Comparison of ENCODE assay signal across 8 mouse cellular contexts in the genomic region with DNA sequence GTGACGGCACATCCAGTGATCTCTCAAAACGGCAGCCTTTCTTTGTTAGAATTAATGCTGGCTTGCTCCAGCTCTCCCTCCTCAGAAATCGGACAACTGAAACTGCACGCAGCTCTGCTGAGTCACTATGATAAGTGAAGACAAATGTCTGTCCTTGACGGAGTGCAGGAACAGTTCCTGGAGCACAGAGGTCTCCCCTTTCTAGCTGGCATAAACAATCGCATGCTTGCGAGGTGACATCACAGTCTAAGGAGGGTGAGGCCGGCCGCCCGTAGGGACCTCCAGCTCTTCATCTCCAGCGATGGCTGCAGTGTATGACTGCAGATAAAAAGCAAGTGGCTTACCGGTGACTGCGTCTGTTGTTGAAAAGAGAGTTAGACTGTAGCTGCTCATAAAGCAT. TPM values are rescaled to one million over a fixed set of nuclear protein-coding genes. Genes with fewer than 3 reads are reported as not detected.
DNase-seq lines count a peak whose midpoint lies in the region; ATAC-seq and TF ChIP-seq lines count a peak whose summit lies in the region.

No protein-coding gene starts in this region.

- DNase-seq in frontal cortex, postnatal 25 days (ENCODE audit: low spot score in 2 of 2): no peak
- peak; percentile 72 for DNase-seq in embryo, embryonic 10 days (ENCODE audit: low spot score)
- DNase-seq in liver, postnatal 0 days: peak; percentile 25
- DNase-seq in urinary bladder, adult 2 months (ENCODE audit: low spot score): peak; percentile 31
- no peak for DNase-seq in cerebellum, adult 11-12 months

- ATAC-seq in frontal cortex, adult (ENCODE audit: low TSS enrichment): peak; percentile 31; the same call in 1 of the 2 replicates
- peak; percentile 78 for ATAC-seq in heart, embryonic 14.5 days (ENCODE audit: insufficient number of reproducible peaks, insufficient read depth, low FRiP score, low read depth)
- peak; percentile 54; the same call in 1 of the 2 replicates for ATAC-seq in liver, postnatal 0 days
- ATAC-seq in megakaryocyte, adult 5-6 weeks (ENCODE audit: poor library complexity, severe bottlenecking): no peak

- peaks cover 6 to 20% of the 10 kb centered on the region in 2 experiments; a peak in 3 of 4 replicates for H3K4me1 ChIP-seq in heart, embryonic 14.5 days (ENCODE audit: control insufficient read depth in 2 of 2, insufficient read depth in 2 of 2, low read length in 2 of 2)
- no peaks in the 10 kb centered on the region for H3K4me1 ChIP-seq in liver, postnatal 0 days (ENCODE audit: insufficient read depth)

- H3K9me3 ChIP-seq in heart, embryonic 14.5 days (ENCODE audit: control insufficient read depth, low read length): no peaks in the 10 kb centered on the region
- no peaks in the 10 kb centered on the region for H3K9me3 ChIP-seq in liver, postnatal 0 days (ENCODE audit: low read length)

- TF ChIP-seq CTCF in liver, postnatal 0 days (IDR thresholded peaks at IDR 0.05; ENCODE audit: low read depth): no peak

- no peaks in the 10 kb centered on the region for H3K27me3 ChIP-seq in heart, embryonic 14.5 days (ENCODE audit: control insufficient read depth, insufficient read depth, low read length)
- H3K27me3 ChIP-seq in liver, postnatal 0 days (ENCODE audit: insufficient read depth, low read length): no peaks in the 10 kb centered on the region

- H3K36me3 ChIP-seq in heart, embryonic 14.5 days (ENCODE audit: control insufficient read depth, insufficient read depth, low read length): peaks cover 84% of the 10 kb centered on the region
- H3K36me3 ChIP-seq in liver, postnatal 0 days (replicated peaks; ENCODE audit: insufficient read depth, low read length): peaks cover 63% of the 10 kb centered on the region

- H3K4me3 ChIP-seq in heart, embryonic 14.5 days (ENCODE audit: control insufficient read depth in 1 of 2, insufficient read depth in 1 of 2, low read depth in 1 of 2, low read length in 2 of 2): no peak overlapping the region
- H3K4me3 ChIP-seq in liver, postnatal 0 days (ENCODE audit: low read depth, low read length): no peak overlapping the region

- H3K27ac ChIP-seq in heart, embryonic 14.5 days (replicated peaks in 1 of 2; ENCODE audit: control insufficient read depth in 1 of 2, insufficient read depth in 1 of 2, low read depth in 2 of 2, low read length in 2 of 2): peak overlapping the region; percentile 83 to 94
- H3K27ac ChIP-seq in liver, postnatal 0 days (ENCODE audit: low read depth): 0 out of 2 replicates have a peak overlapping the region, but pooled peaks have one; percentile 11

- TF ChIP-seq EP300 in liver, postnatal 0 days (IDR thresholded peaks at IDR 0.05; ENCODE audit: low read depth): peak; percentile 22; the same call in 1 of the 2 replicates

- H3K4me2 ChIP-seq in heart, embryonic 14.5 days (ENCODE audit: low read length): peak overlapping the region; percentile 48
- no peak overlapping the region for H3K4me2 ChIP-seq in liver, postnatal 0 days (ENCODE audit: low read depth, low read length)

- 2% methylated on average over 13 of the region's 13 CpGs for WGBS in heart, embryonic 14.5 days
- 61% methylated on average over 13 of the region's 13 CpGs for WGBS in liver, postnatal 0 days (ENCODE audit: insufficient replicate concordance)

- H3K9ac ChIP-seq in heart, embryonic 14.5 days (ENCODE audit: low read length): peak overlapping the region; percentile 47
- no peak overlapping the region for H3K9ac ChIP-seq in liver, postnatal 0 days (replicated peaks)

RNA-seq across cellular contexts. Expression of a gene that starts 31.0 kb away (rescaled TPM):
- 23.5 and 27.0 TPM in 2 replicates for polyA plus RNA-seq in heart, embryonic 14.5 days (2014; fragmentation: Nextera tagmentation; extraction: Ambion mirVana)
- polyA plus RNA-seq in liver, postnatal 0 days (2015; fragmentation: Nextera tagmentation; extraction: Ambion mirVana): 16.9 and 17.5 TPM in 2 replicates
- polyA plus RNA-seq in urinary bladder, adult 2 months (2012; rRNA removed): 8.1 and 8.9 TPM in 2 replicates
- total RNA-seq in megakaryocyte, adult 5-6 weeks (2015): 13.7 and 21.6 TPM in 2 replicates
- total RNA-seq in megakaryocyte, adult 5-6 weeks (2017): 13.4 and 16.2 TPM in 2 replicates

RNA-seq across cellular contexts. Expression of a gene that starts 34.8 kb away (rescaled TPM):
- polyA plus RNA-seq in heart, embryonic 14.5 days (2014; fragmentation: Nextera tagmentation; extraction: Ambion mirVana): 31.3 and 32.1 TPM in 2 replicates
- polyA plus RNA-seq in liver, postnatal 0 days (2015; fragmentation: Nextera tagmentation; extraction: Ambion mirVana): 11.2 and 11.4 TPM in 2 replicates
- 11.8 and 15.0 TPM in 2 replicates for polyA plus RNA-seq in urinary bladder, adult 2 months (2012; rRNA removed)
- 1.6 and 7.1 TPM in 2 replicates for total RNA-seq in megakaryocyte, adult 5-6 weeks (2015)
- 0.77 and 1.4 TPM in 2 replicates for total RNA-seq in megakaryocyte, adult 5-6 weeks (2017)

RNA-seq across cellular contexts. Expression of a gene that starts 35.1 kb away (rescaled TPM):
- polyA plus RNA-seq in heart, embryonic 14.5 days (2014; fragmentation: Nextera tagmentation; extraction: Ambion mirVana): 8.5 and 8.9 TPM in 2 replicates
- 1.7 and 1.9 TPM in 2 replicates for polyA plus RNA-seq in liver, postnatal 0 days (2015; fragmentation: Nextera tagmentation; extraction: Ambion mirVana)
- polyA plus RNA-seq in urinary bladder, adult 2 months (2012; rRNA removed): 17.6 and 20.4 TPM in 2 replicates
- 12.2 TPM in 2 replicates for total RNA-seq in megakaryocyte, adult 5-6 weeks (2015)
- 18.2 and 20.9 TPM in 2 replicates for total RNA-seq in megakaryocyte, adult 5-6 weeks (2017)

RNA-seq across cellular contexts. Expression of a gene that starts 47.9 kb away (rescaled TPM):
- polyA plus RNA-seq in heart, embryonic 14.5 days (2014; fragmentation: Nextera tagmentation; extraction: Ambion mirVana): 0.11 and 0.16 TPM in 2 replicates
- polyA plus RNA-seq in liver, postnatal 0 days (2015; fragmentation: Nextera tagmentation; extraction: Ambion mirVana): not detected in 2 replicates
- 0.09 TPM in 1 of 2 replicates, not detected in the other for polyA plus RNA-seq in urinary bladder, adult 2 months (2012; rRNA removed)
- total RNA-seq in megakaryocyte, adult 5-6 weeks (2015): not detected in 2 replicates
- 0.15 TPM in 1 of 2 replicates, not detected in the other for total RNA-seq in megakaryocyte, adult 5-6 weeks (2017)

RNA-seq across cellular contexts. Expression of a gene that starts 48.1 kb away (rescaled TPM):
- 275 and 276 TPM in 2 replicates for polyA plus RNA-seq in heart, embryonic 14.5 days (2014; fragmentation: Nextera tagmentation; extraction: Ambion mirVana)
- polyA plus RNA-seq in liver, postnatal 0 days (2015; fragmentation: Nextera tagmentation; extraction: Ambion mirVana): 131 and 142 TPM in 2 replicates
- polyA plus RNA-seq in urinary bladder, adult 2 months (2012; rRNA removed): 133 and 176 TPM in 2 replicates
- total RNA-seq in megakaryocyte, adult 5-6 weeks (2015): 288 and 324 TPM in 2 replicates
- total RNA-seq in megakaryocyte, adult 5-6 weeks (2017): 271 and 290 TPM in 2 replicates

Comparison
In these comparisons a context has a peak if more than half of its experiments do, and no peak if none do; other contexts are left out.
1. DNase-seq: peak in embryo, embryonic 10 days (single experiment), liver, postnatal 0 days (single experiment) and urinary bladder, adult 2 months (single experiment); none in frontal cortex, postnatal 25 days (0 of 2) and cerebellum, adult 11-12 months (single experiment).